Mouse (Mus musculus) urinary bladder, adult 18-20 months (tissue): ENCODE results near the gene Cgrrf1.

ENCODE experiments used
- DNase-seq, 2 experiments: peaks; one replicate each; pipeline ENCODE4 v3.0.0; 2022; ENCODE audit warnings: low spot score in 2 of 2, mixed read lengths in 2 of 2

The Cgrrf1 gene

DNA sequence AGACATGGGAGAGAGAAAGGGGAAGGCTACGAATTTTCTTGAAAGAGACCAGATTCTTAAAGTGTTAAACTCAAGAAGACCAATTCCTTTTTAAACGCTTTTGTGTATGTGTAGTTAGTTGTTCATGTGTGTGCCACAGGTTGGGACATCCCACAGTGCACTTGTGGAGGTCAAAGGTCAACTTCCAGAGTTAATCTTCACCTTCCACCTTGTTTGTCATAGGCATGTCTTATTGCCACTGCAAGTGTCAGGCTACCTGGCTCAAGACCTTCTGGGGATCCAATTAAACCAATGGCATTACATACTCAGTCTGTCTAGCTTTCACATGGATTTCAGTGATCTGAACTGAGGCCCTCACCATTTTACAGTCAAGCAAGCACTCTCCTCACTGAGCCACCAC lies 7.9 kb upstream of the Cgrrf1 start:
- DNase-seq, result no peak

- no peak for DNase-seq
These were observed 4.5 kb upstream of the Cgrrf1 start for GRCm38 (mm10) chr14:46827430-46827829.

GRCm38 (mm10) chr14:46831295-46831694 lies 630 bp upstream of the Cgrrf1 start:
- DNase-seq, result no peak

DNA sequence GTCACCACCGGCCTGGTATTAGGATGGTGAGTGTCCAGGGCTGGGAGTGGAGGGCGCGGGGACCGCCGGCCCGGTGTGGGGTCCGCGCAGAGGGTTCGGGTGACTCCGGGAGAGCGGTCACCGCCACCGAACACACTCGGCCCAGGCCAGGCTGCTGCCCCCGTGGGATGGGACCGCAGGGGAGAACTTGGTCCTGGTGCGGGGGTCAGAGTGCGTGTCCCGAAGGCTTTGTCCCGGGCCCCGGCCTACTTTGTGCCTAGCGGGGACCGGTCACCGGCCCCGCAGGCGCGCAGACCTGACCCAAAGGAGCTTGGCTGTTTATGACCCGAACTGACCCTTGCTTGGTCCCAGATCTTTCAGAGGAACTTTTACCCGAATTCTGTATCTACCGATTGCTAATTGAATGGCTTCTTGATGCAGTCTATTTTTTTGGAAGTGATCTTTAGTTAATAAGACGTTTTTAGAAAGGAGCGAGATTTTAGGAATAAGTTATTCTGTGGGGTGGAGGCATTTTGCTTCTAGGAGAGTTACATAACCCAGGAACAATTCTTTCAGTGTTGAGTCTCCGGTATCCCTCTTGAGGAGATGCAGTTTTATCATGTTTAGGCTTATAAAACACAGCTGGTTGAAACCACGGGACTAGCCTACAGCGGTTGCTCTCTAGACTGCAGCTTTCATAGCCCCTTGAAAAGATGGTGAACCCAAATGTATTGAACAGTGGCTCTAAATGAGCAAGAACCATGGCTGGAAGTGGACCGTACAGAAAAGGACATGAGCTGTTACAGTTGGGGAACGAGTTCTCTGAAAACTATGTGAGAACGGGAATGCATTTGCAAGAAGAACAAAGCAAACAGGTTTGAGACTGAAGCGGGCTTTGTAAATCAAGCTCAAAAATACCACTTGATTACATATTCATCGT lies 688 bp downstream of the Cgrrf1 start:
- DNase-seq, result peak in 1 of 2 experiments; percentile 9

- no peak for DNase-seq
These were observed 7.4 kb downstream of the Cgrrf1 start for GRCm38 (mm10) chr14:46839326-46839725.

DNA sequence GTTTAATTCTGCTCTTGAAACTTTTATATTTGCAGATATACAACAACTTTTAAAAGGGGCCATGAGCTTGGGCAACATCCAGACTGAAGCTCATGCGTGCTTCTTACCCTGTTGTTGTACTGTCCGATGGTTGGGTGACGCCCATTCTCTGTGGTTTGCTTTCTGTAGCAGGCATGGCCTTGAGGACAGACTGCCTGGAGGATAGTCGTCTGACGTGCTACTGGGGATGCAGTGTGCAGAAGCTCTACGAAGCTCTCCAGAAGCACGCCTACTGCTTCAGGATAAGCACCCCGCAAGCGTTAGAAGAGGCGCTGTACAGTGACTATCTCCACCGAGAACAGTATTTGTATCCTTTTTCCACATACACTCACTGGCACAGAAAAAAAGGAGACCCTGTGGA lies 13.8 kb downstream of the Cgrrf1 start:
- DNase-seq, result no peak

- DNase-seq, result no peak
These were observed 16.2 kb downstream of the Cgrrf1 start for GRCm38 (mm10) chr14:46848063-46848590.

DNA sequence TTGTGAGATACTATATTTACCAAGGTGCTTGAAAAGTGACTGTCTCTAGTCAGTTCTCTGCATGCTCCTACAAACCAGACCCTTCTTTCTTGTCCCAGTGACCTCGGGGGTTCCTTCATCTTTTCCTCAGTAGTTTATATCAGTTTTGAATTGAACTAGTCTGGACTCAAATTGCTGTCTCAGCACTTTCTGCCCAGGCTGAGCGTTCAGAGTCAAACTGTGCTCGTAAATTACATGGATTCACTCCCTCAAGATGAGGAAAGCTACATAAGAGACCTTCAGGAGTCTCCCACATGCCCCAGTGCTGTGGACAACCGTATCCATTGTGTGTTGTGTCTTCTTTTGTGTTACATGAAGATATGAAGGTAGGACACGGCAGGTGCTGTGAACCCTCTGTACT lies 16.8 kb downstream of the Cgrrf1 start:
- no peak for DNase-seq

DNA sequence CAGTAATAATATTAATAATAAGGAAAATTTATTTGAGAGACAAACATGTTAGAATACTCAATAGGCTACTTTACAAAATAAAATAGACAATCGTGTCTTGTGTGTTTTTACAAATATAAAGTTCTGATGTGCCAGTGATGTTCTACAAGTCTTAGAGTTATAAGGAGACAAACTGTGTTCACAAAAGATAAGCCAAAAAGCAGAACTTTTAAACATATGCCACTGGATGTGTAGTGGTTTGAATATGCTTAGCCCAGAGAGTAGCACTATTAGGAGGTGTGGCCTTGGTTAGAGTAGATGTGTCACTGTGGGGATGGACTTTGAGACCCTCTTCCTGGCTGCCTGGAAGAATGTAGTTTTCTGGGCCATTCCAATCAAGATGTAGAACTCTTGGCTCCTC lies 17.8 kb downstream of the Cgrrf1 start:
- DNase-seq, result no peak

DNA sequence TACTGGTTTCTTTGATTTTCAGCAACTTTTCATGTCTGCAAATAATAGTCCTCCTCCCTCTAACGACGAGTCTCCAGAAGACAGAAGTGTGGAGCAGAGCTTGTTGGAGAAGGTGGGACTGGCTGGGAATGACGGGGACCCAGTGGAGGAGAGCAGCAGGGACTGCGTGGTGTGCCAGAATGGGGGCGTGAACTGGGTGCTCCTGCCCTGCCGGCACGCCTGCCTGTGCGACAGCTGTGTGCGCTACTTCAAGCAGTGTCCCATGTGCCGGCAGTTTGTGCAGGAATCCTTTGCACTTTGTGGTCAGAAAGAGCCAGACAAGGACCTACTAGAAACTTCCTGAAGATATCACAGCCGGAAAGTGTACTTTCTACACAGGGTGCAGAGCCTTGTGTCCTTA lies 21.8 kb downstream of the Cgrrf1 start:
- no peak for DNase-seq

GRCm38 (mm10) chr14:46862922-46863321 lies 31.0 kb downstream of the Cgrrf1 start:
- DNase-seq, result no peak

GRCm38 (mm10) chr14:46880935-46881334 lies 49.0 kb downstream of the Cgrrf1 start:
- DNase-seq, result peak; percentile 41 to 42

DNA sequence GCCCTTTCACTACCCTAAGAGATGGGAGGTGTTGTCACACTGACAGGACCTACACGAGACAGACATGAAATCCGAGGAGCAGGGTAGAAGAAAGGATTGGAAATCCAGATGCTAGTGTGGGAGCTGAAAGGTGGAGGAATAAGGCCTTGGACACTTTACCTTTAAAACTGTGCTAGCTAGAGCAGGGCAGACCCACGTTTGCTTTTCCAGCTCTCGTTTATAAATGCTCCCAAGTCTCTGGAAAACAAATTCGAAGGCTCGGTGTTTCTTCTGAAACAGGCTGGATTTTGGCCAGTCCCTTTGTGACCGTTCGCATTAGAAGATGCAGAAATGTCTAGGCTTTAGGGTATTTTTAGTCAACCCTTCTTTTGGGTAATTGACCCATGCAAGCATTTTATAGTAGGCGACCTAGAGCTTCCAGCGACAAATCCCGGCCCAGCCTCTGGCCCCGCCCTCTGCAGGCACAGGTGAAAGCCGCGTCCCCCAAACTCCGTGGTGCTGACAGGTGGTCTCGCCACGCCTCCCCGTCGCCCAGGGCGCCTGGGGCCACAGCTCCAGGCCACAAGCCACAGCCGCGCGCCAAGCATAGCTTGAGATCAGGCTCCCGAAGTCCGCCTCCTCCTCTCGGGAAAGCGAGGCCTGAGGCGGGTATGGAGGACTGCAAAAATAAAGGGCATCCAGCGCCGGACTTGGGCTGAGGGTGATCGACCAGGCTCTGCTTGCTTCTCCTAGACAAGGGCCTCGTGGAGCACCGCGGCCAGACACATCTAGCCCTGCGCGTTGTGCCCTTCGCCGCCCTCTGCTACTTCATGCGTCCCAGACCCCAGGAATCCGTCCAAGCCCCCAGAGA lies 49.9 kb downstream of the Cgrrf1 start:
- no peak for DNase-seq

DNA sequence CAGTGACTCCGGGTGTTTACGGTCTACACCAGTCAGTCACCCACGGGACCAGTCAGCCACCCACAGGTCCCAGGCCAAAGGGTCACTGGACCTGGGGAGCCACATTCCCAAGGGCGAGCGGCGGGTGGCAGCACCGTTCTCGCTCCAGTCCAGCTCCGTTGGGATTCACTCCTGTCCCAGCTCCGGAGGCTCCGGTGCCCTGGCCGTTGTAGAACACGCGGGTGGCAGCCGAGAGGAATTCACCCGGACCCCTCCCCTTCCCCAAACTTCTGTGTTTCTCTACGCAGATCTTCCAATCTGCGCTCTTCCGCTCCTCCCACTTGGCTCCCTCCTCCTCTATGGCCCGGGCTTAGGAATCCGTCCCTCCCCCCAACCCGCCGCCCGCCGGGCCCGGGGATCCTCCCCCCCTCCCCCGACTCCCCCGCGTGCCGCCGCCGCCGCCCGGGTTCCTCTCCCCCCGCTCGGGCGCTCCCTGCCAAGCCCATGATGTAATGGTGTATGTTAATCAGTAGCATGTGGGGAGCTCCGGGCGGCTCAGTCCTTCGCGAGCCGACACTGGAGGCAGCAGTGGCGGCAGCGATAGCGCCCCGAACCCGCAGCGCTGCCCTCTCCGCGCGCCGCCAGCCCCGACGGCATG lies 50.6 kb downstream of the Cgrrf1 start, which contains the start of gene Samd4:
Gene Samd4, plus strand, starts transcription at position 424 of the 637 bp plus-strand sequence.
- peak; percentile 68 to 75 for DNase-seq

DNA sequence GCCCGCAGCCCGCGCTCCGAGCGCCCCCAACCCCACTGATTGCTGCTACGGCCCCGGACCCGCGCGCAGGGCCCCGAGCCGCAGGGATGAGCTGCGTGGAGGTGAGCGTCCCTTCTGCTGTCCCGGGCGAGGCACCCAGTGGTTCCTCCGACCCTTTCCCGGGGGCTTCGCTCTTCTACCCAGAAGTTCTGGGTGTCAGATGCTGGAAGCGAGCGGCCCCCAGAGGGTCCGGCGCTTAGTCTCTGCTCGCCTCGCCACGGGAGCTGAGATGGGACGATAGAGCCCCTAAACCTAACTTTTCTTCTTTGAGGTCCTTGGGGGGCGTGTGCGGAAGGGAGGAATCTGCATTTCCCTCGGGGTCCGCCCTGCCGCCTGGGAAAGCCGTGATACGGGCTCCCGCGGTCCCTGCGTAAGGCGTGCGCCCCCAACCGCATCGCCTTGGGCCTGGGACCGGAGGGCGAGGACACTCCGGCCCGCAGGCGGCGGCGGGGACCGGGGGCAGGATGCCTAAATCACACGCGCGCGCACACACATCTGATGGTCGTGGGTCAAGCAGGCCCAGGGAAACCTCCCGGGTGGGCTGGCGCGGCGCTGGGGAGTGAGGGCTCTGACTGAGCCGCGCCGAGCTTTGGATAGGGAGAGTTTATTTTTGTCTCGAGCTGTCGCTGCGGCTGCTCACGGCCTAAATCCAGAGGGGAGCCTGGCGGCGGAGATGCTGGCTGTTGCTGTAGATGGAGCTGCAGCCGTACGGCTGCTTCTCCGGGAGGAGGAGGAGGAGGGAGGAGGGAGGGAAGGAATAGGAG lies 51.3 kb downstream of the Cgrrf1 start:
- DNase-seq, result peak; percentile 47 to 58

DNA sequence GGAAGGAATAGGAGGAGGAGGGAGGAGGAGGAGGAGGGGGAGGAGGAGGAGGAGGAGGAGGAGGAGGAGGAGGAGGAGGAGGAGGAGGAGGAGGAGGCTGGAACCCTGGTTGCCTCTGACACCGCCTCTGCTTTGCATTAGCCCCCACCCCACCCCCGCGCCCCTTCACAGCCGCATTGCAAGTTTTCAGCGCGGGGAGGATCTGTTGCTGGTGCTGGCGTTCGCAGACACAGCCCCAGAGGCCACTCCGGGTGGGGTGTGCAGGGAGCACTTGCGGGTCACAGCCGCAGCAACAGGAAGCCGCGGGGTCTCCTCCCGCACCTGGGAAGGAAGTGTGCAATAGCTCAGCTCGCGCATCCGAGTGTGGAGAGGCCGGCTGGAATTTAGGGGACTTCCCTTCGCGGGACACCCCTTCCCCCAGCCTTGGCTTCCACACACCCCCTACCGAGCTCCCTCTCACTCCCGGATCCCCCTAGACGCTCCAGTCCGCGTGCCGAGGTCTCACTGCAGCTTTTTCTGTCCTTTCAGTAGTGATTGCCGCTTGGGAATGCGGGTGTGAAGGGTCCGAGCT lies 52.0 kb downstream of the Cgrrf1 start:
- peak; percentile 22 to 53 for DNase-seq

DNA sequence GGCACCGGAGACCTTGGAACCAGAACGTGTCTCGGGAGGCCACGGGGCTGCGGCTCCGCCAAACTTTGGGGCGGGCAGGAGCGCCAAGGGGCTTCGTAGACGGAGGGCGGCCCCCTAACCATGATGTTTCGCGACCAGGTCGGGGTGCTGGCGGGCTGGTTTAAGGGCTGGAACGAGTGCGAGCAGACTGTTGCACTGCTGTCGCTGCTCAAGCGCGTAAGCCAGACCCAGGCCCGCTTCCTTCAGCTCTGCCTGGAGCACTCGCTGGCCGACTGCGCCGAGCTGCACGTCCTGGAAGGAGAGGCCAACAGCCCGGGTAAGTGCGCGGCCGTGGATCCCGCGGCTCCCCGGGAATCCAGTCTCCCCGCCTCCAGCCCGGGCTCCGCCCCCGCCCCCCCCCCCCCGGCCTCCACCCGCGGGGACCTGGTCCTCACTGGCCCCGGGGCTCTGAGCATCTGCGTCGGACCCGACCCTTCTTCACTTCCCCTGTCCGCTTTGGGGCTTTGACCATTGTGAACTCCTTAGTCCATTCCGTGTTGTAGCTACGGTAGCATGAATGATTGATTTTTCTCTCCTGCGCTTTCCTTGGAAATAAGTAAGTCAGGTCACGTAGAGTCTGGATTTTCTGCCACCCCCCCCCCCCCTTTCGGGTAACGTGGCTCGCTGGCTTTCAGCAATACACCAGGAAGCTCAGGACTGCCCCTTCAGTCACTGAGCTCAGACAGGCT lies 52.9 kb downstream of the Cgrrf1 start:
- peak; percentile 39 to 55 for DNase-seq

DNA sequence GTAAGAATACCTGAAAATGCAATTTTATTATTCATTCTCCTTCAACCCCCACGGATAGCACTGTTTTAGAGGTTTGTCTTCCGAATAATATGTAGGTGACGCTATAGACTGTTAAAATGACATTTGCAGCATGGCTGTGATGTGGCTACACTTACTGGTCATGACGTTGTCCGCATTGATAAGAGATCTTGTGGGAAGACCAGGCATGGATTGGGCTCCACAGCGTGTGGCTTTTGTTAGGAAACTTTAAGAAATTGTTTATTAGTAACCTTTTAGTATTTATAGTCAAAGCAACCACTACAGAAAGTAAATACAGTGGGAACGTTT lies 53.5 kb downstream of the Cgrrf1 start:
- peak in 1 of 2 experiments; percentile 6 for DNase-seq

DNA sequence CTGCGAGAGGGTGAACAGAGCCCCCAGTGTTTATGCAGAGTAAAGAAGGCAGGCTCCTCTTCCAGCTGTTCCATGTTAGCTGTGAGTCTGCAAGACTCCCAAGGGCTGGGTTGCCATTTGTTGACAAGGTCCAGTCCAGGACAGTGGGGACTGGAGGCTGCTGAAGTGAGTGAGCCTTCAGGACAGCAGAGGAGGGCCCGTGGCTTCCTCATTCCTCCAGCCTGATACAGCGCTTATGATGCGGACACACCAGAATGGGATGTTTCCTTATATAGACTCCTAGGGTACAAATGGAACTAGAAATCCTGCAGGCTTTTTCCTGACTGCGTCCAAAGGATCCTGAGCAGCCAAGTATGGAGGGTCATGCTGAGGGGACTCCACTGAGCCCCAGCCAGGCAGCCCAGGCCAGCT lies 54.0 kb downstream of the Cgrrf1 start:
- peak; percentile 16 to 31 for DNase-seq

- DNase-seq, result no peak
These were observed 57.2 kb downstream of the Cgrrf1 start for GRCm38 (mm10) chr14:46889096-46889495.
